Mouse (Mus musculus): ENCODE measurements around the gene Efhc1. TPM values are rescaled to one million over a fixed set of nuclear protein-coding genes. Genes with fewer than 3 reads are reported as not detected.

The Efhc1 gene
- polyA plus RNA-seq, 1 experiment: 2.2 TPM

GRCm38 (mm10) chr1:20940151-20940550 is 11.3 kb upstream of the Efhc1 start:
- TF ChIP-seq CTCF (IDR thresholded peaks at IDR 0.05; ENCODE audit: extremely low read depth, insufficient read depth, low read length): no peak
- TF ChIP-seq POLR2A (IDR thresholded peaks at IDR 0.05; ENCODE audit: extremely low read depth, insufficient read depth, low read length): no peak
- no peak overlapping the region for H3K4me3 ChIP-seq (ENCODE audit: insufficient read depth, low read length)
- peaks cover 2% of the 10 kb centered on the region; the same call in 1 of the 2 replicates for H3K4me1 ChIP-seq (ENCODE audit: control insufficient read depth, insufficient read depth, low read length)
- H3K27ac ChIP-seq (ENCODE audit: insufficient read depth, low read length): no peak overlapping the region

- Histone ChIP-seq H3K4me3 (ENCODE audit: insufficient read depth, low read length) (no peak overlapping the region), H3K27ac (ENCODE audit: insufficient read depth, low read length) (no peak overlapping the region), H3K4me1 (ENCODE audit: control insufficient read depth, insufficient read depth, low read length) (peaks cover 2% of the 10 kb centered on the region; the same call in 1 of the 2 replicates)
- TF ChIP-seq POLR2A (IDR thresholded peaks at IDR 0.05; ENCODE audit: extremely low read depth, insufficient read depth, low read length) (no peak), CTCF (IDR thresholded peaks at IDR 0.05; ENCODE audit: extremely low read depth, insufficient read depth, low read length) (no peak)
Observed at GRCm38 (mm10) chr1:20941322-20941721, 10.1 kb upstream of the Efhc1 start.

GRCm38 (mm10) chr1:20941857-20942256 is 9.6 kb upstream of the Efhc1 start:
- Histone ChIP-seq H3K4me1 (ENCODE audit: control insufficient read depth, insufficient read depth, low read length) (peaks cover 2% of the 10 kb centered on the region; the same call in 1 of the 2 replicates), H3K4me3 (ENCODE audit: insufficient read depth, low read length) (no peak overlapping the region), H3K27ac (ENCODE audit: insufficient read depth, low read length) (no peak overlapping the region)
- TF ChIP-seq CTCF (IDR thresholded peaks at IDR 0.05; ENCODE audit: extremely low read depth, insufficient read depth, low read length) (no peak), POLR2A (IDR thresholded peaks at IDR 0.05; ENCODE audit: extremely low read depth, insufficient read depth, low read length) (no peak)

- H3K4me3 ChIP-seq (ENCODE audit: insufficient read depth, low read length): no peak overlapping the region
- no peak overlapping the region for H3K27ac ChIP-seq (ENCODE audit: insufficient read depth, low read length)
- H3K4me1 ChIP-seq (ENCODE audit: control insufficient read depth, insufficient read depth, low read length): peaks cover 2% of the 10 kb centered on the region; the same call in 1 of the 2 replicates
- no peak for TF ChIP-seq POLR2A (IDR thresholded peaks at IDR 0.05; ENCODE audit: extremely low read depth, insufficient read depth, low read length)
- TF ChIP-seq CTCF (IDR thresholded peaks at IDR 0.05; ENCODE audit: extremely low read depth, insufficient read depth, low read length): no peak
Observed at GRCm38 (mm10) chr1:20943016-20943415, 8.4 kb upstream of the Efhc1 start.

- H3K4me3 ChIP-seq (ENCODE audit: insufficient read depth, low read length): peak overlapping the region; percentile 55
- TF ChIP-seq CTCF (IDR thresholded peaks at IDR 0.05; ENCODE audit: extremely low read depth, insufficient read depth, low read length): no peak
- TF ChIP-seq POLR2A (IDR thresholded peaks at IDR 0.05; ENCODE audit: extremely low read depth, insufficient read depth, low read length): no peak
- H3K27ac ChIP-seq (ENCODE audit: insufficient read depth, low read length): peak overlapping the region; percentile 55
- H3K4me1 ChIP-seq (ENCODE audit: control insufficient read depth, insufficient read depth, low read length): no peaks in the 10 kb centered on the region
Observed at GRCm38 (mm10) chr1:20951799-20952198, 373 bp downstream of the Efhc1 start.

- TF ChIP-seq POLR2A (IDR thresholded peaks at IDR 0.05; ENCODE audit: extremely low read depth, insufficient read depth, low read length) (no peak), CTCF (IDR thresholded peaks at IDR 0.05; ENCODE audit: extremely low read depth, insufficient read depth, low read length) (no peak)
- no peak overlapping the region for H3K27ac ChIP-seq (ENCODE audit: insufficient read depth, low read length)
Observed at GRCm38 (mm10) chr1:20954876-20955275, 3.5 kb downstream of the Efhc1 start.

GRCm38 (mm10) chr1:20969642-20970041 is 18.2 kb downstream of the Efhc1 start:
- Histone ChIP-seq H3K27ac (ENCODE audit: insufficient read depth, low read length) (no peak overlapping the region), H3K4me1 (ENCODE audit: control insufficient read depth, insufficient read depth, low read length) (no peaks in the 10 kb centered on the region)
- TF ChIP-seq CTCF (IDR thresholded peaks at IDR 0.05; ENCODE audit: extremely low read depth, insufficient read depth, low read length) (no peak), POLR2A (IDR thresholded peaks at IDR 0.05; ENCODE audit: extremely low read depth, insufficient read depth, low read length) (no peak)

More at GRCm38 (mm10) chr1:20954876-20955275, 3.5 kb downstream of the Efhc1 start:
- H3K4me1 ChIP-seq (ENCODE audit: control insufficient read depth, insufficient read depth, low read length): no peaks in the 10 kb centered on the region
- no peak overlapping the region for H3K4me3 ChIP-seq (ENCODE audit: insufficient read depth, low read length)

GRCm38 (mm10) chr1:20973389-20973788 is 22.0 kb downstream of the Efhc1 start:
- no peaks in the 10 kb centered on the region for H3K4me1 ChIP-seq (ENCODE audit: control insufficient read depth, insufficient read depth, low read length)
- no peak overlapping the region for H3K4me3 ChIP-seq (ENCODE audit: insufficient read depth, low read length)
- TF ChIP-seq CTCF (IDR thresholded peaks at IDR 0.05; ENCODE audit: extremely low read depth, insufficient read depth, low read length) (no peak), POLR2A (IDR thresholded peaks at IDR 0.05; ENCODE audit: extremely low read depth, insufficient read depth, low read length) (no peak)
- H3K27ac ChIP-seq (ENCODE audit: insufficient read depth, low read length): no peak overlapping the region

More at GRCm38 (mm10) chr1:20969642-20970041, 18.2 kb downstream of the Efhc1 start:
- H3K4me3 ChIP-seq (ENCODE audit: insufficient read depth, low read length): no peak overlapping the region

GRCm38 (mm10) chr1:20974341-20975135 is 23.1 kb downstream of the Efhc1 start:
- H3K4me1 ChIP-seq (ENCODE audit: control insufficient read depth, insufficient read depth, low read length): no peaks in the 10 kb centered on the region
- H3K4me3 ChIP-seq (ENCODE audit: insufficient read depth, low read length): no peak overlapping the region
- no peak for TF ChIP-seq POLR2A (IDR thresholded peaks at IDR 0.05; ENCODE audit: extremely low read depth, insufficient read depth, low read length)
- TF ChIP-seq CTCF (IDR thresholded peaks at IDR 0.05; ENCODE audit: extremely low read depth, insufficient read depth, low read length): no peak
- H3K27ac ChIP-seq (ENCODE audit: insufficient read depth, low read length): no peak overlapping the region

GRCm38 (mm10) chr1:20980553-20980952 is 29.1 kb downstream of the Efhc1 start:
- no peak overlapping the region for H3K27ac ChIP-seq (ENCODE audit: insufficient read depth, low read length)
- H3K4me3 ChIP-seq (ENCODE audit: insufficient read depth, low read length): no peak overlapping the region
- peaks cover 2% of the 10 kb centered on the region; the same call in 1 of the 2 replicates for H3K4me1 ChIP-seq (ENCODE audit: control insufficient read depth, insufficient read depth, low read length)
- TF ChIP-seq CTCF (IDR thresholded peaks at IDR 0.05; ENCODE audit: extremely low read depth, insufficient read depth, low read length): no peak
- no peak for TF ChIP-seq POLR2A (IDR thresholded peaks at IDR 0.05; ENCODE audit: extremely low read depth, insufficient read depth, low read length)

All from cortical plate, adult 2 months (tissue).